Mouse (Mus musculus): ENCODE data around the gene Pecr. TPM values are rescaled to one million over a fixed set of nuclear protein-coding genes. Genes with fewer than 3 reads are reported as not detected.

The Pecr gene
- total RNA-seq (2014; fragmentation: Nextera tagmentation) (13.6 and 14.8 TPM in 2 replicates), total RNA-seq (2017) (9.5 and 10.1 TPM in 2 replicates)

- peak; percentile 96 for ATAC-seq (replicated peaks; ENCODE audit: poor library complexity, severe bottlenecking)
Observed at GRCm38 (mm10) chr1:72283992-72284485, at the start of gene Pecr, which contains the start of gene Tmem169. TSS of gene Pecr (minus strand) at chr1:72284314. TSS of gene Tmem169 (plus strand) at chr1:72284369.

GRCm38 (mm10) chr1:72326162-72326821 lies 42.2 kb upstream of the Pecr start:
- peak; percentile 77 for ATAC-seq (replicated peaks; ENCODE audit: poor library complexity, severe bottlenecking)

GRCm38 (mm10) chr1:72323248-72323647 lies 39.1 kb upstream of the Pecr start:
- no peak for ATAC-seq (replicated peaks; ENCODE audit: poor library complexity, severe bottlenecking)

GRCm38 (mm10) chr1:72320759-72321158 lies 36.6 kb upstream of the Pecr start:
- peak; percentile 98 for ATAC-seq (replicated peaks; ENCODE audit: poor library complexity, severe bottlenecking)

GRCm38 (mm10) chr1:72316901-72317300 lies 32.8 kb upstream of the Pecr start:
- ATAC-seq (replicated peaks; ENCODE audit: poor library complexity, severe bottlenecking) = no peak

DNA sequence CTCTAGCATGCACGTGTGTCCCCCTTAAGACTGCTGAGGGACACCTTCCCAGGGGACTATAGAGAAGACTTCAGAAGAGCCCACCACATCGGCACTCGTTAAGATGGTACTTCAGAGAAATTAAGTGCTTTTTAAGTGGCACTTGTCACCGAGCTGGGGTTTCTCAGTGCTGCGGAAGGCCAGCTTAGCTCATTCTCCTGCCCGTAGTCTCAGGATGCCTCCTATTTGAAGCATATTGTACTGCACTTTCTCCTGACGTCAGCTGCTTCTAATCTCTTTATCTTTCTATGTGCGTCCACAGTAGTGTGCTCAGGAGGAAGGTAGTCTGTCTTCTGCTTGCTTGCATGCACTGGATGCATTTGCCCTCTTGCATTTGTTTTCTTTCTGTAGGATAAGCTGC lies 32.3 kb upstream of the Pecr start:
- ATAC-seq (replicated peaks; ENCODE audit: poor library complexity, severe bottlenecking) = no peak

DNA sequence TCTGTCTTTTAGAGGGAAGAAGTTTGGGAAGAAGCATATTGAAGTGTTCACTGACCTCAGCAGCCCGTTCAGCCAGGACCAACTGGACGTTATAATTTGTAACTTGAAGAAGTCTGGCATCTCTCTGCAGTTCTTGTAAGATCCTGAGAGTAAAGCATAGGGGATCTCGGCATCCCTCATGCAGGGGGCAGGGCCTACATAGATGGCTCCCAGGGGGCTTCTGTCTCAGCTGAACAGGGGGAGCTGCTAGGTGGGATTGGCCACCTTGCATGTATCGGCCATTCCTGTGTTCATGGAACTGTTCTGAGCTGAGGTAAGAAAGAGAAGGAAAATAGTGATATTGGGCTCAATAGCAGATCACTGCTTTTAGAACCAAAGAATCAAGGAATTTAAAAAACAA lies 31.3 kb upstream of the Pecr start:
- ATAC-seq (replicated peaks; ENCODE audit: poor library complexity, severe bottlenecking) = no peak

- ATAC-seq (replicated peaks; ENCODE audit: poor library complexity, severe bottlenecking) = peak; percentile 79; the same call in 1 of the 2 replicates
Observed at GRCm38 (mm10) chr1:72313399-72314039, 29.4 kb upstream of the Pecr start.

- ATAC-seq (replicated peaks; ENCODE audit: poor library complexity, severe bottlenecking) = no peak
Observed at GRCm38 (mm10) chr1:72312701-72313398, 28.7 kb upstream of the Pecr start.

GRCm38 (mm10) chr1:72309744-72310424 lies 25.8 kb upstream of the Pecr start:
- ATAC-seq (replicated peaks; ENCODE audit: poor library complexity, severe bottlenecking) = no peak

DNA sequence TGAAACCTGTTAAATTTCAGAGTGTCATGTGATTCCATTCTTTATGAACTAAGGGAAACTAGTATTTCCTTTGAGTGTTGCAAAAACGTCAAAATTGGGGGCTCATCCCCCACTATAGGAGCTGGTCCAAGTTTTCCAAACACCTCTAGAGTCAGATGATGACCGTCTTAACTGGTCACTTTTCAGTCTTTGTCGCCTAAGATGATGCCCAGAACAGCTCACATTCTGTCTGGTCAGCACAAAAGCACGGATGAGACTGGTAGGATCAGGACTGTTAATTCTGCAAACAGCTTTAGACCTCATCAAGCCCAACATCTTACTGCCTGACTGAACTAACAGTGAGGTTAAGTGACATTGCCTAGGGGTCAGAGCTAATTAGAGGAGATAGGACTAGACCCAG lies 24.8 kb upstream of the Pecr start:
- ATAC-seq (replicated peaks; ENCODE audit: poor library complexity, severe bottlenecking) = no peak

- ATAC-seq (replicated peaks; ENCODE audit: poor library complexity, severe bottlenecking) = peak; percentile 91
Observed at GRCm38 (mm10) chr1:72307317-72307798, 23.2 kb upstream of the Pecr start, which contains the start of gene Xrcc5. TSS of gene Xrcc5 (plus strand) at chr1:72307421.

DNA sequence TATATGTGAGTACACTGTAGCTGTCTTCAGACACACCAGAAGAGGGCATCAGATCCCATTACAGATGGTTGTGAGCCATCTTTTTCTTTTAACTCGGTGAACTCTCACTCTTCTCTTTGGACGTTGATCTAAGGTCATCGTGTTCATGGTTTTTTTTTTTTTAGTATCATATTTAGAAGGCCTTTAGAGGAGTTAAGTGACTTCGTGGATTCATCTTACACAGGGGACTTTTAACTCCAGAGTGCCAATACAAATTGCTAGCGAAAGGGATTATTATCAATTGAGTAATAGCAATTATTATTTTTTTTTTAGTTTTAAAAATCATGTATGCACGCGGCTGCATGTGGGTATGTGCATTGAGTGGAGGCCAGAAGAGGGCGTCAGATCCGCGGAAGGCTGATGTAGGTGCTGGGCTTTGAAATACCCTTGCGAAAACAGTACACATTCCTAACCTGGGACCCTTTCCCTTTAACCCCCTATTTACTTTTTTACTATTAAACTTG lies 22.6 kb upstream of the Pecr start:
- peak; percentile 68 for ATAC-seq (replicated peaks; ENCODE audit: poor library complexity, severe bottlenecking)

GRCm38 (mm10) chr1:72306241-72306640 lies 22.1 kb upstream of the Pecr start:
- no peak for ATAC-seq (replicated peaks; ENCODE audit: poor library complexity, severe bottlenecking)

DNA sequence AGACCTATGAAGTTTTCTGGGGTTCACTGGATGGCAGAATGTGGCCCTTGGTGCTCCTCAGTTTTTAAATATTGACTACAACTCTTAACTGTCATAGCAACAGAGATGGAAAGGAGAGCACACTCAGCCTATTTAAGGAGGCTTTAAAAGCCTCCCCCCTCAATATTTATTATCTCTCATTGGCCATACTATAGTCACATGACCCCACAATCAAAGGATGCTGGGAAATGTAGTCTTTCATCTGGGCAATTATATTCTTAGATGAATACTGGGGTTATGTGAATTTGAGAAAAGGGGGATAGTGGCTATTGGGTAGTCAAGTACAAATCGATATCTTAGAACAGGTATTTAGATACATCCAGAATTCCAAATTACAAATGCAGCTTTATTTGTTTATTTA lies 17.7 kb upstream of the Pecr start:
- ATAC-seq (replicated peaks; ENCODE audit: poor library complexity, severe bottlenecking) = no peak

- no peak for ATAC-seq (replicated peaks; ENCODE audit: poor library complexity, severe bottlenecking)
Observed at GRCm38 (mm10) chr1:72295746-72296145, 11.6 kb upstream of the Pecr start.

GRCm38 (mm10) chr1:72293869-72294663 lies 10.0 kb upstream of the Pecr start:
- ATAC-seq (replicated peaks; ENCODE audit: poor library complexity, severe bottlenecking) = no peak

GRCm38 (mm10) chr1:72291925-72292324 lies 7.8 kb upstream of the Pecr start:
- no peak for ATAC-seq (replicated peaks; ENCODE audit: poor library complexity, severe bottlenecking)

GRCm38 (mm10) chr1:72291421-72291820 lies 7.3 kb upstream of the Pecr start:
- no peak for ATAC-seq (replicated peaks; ENCODE audit: poor library complexity, severe bottlenecking)

Data from granulocyte monocyte progenitor cell, adult 5-6 weeks (primary cell).